Mouse (Mus musculus): ENCODE data around the gene Atp8b4.
A peak's percentile ranks its signal among the peaks of the same experiment; 100 is the strongest.

DNA sequence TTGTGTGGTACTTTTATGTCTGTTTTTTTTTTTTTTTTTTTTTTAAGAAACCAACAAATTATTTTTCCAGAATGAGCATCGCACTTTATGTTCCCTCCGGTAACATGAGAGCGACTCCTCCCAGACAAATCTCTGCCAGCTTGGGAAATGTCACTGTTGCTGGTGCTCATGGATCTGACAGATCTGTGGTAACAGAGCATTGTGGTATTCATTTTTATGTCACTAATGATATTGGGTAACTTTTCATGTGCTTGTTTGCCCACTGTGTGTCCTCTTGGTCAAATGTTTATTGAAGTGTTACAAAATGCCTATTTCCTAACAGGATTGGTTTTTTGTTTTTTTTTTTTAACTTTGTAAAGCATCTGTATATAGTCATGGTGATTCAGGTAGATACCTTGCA lies 75.3 kb downstream of the Atp8b4 start:
- TF ChIP-seq CTCF (IDR thresholded peaks at IDR 0.05; ENCODE audit: low read depth) (no peak), EP300 (IDR thresholded peaks at IDR 0.05; ENCODE audit: low read depth) (peak; percentile 31; the same call in 1 of the 2 replicates)

Data from liver, postnatal 0 days (tissue).